Mouse (Mus musculus) skeletal muscle tissue, adult 2 months (tissue): ENCODE data around the gene Ube2v1.
"Not testable (repeated sequence)": the region's sequence is repeated elsewhere in the genome, so short reads cannot be mapped to it uniquely, and the experiment has no call there.

ENCODE experiments used
- DNase-seq: peaks from one replicate; pipeline ENCODE4 v3.0.0-alpha.2; 2012; ENCODE audit warnings: low read depth, low spot score

Ube2v1 gene

DNA sequence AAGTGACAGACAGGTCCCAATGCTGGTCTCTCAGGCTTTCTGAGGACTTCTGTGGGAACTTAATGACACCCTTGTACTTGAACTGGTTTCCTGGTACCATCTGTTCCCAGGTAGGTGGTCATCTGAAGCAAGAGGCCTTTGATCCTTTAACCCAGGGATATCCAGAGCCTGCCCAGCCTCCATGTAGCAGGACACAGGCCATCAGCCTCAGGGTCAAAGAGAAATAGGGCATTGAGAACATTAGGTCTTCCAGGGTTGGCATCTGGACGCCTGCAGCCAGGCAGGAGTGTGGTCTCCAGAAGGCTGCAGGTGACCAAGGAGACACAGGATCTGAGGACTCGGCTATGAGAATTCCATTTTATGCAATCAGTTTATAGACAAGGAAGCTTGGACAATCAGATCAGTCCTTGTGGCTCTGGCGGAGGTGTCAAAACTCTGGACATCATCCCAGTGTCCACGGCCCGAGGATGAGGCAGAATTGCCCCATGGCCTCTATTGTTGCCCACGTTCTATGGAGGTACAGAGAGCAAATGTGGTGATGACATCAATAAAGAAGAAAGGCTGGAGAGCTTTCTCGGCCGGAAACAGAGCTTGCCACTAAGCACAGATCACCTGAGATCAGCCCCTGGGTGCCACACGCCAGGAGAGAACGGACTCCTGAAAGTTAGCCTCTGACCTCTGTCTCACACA, 23.2 kb upstream of the Ube2v1 start:
- no peak for DNase-seq

DNA sequence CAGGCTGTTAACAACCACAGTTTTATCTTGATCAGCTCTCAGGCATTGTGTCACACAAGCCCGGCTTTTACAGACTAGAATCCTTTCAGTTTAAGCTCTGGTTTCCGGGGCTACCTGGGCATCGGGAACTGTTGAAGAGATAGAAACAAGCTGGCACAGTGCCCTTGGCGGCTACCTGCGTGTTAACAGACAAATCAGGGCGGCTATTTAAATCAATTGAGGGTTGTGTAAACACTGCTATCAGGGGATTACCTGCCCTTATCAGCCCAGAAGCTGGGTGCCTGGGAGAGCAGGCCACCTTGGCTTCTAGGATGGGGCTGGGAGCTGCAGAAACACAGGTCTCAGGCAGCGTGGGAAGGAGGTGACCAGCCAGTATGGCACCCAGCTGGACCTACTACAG, 20.8 kb upstream of the Ube2v1 start:
- DNase-seq = no peak

DNA sequence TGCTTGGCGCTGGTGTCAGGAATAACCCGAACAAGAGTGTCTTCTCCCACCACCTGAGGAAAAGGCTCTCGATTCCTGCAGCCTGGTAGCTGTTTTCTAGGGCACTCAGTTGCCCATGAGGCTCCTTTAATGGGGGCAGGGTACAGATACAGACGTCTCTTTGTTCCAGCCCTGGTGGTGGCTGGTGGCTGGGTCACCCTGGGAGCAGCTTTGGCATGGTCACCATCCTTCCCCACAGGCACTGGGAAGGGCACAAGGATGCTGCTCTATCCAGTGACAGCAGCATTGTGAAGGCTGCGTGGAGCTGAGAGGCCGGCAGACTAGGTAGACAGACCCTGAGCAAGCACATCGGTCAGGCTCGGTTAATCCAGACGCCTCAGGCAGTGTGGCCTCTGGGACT, 19.7 kb upstream of the Ube2v1 start:
- no peak for DNase-seq

DNA sequence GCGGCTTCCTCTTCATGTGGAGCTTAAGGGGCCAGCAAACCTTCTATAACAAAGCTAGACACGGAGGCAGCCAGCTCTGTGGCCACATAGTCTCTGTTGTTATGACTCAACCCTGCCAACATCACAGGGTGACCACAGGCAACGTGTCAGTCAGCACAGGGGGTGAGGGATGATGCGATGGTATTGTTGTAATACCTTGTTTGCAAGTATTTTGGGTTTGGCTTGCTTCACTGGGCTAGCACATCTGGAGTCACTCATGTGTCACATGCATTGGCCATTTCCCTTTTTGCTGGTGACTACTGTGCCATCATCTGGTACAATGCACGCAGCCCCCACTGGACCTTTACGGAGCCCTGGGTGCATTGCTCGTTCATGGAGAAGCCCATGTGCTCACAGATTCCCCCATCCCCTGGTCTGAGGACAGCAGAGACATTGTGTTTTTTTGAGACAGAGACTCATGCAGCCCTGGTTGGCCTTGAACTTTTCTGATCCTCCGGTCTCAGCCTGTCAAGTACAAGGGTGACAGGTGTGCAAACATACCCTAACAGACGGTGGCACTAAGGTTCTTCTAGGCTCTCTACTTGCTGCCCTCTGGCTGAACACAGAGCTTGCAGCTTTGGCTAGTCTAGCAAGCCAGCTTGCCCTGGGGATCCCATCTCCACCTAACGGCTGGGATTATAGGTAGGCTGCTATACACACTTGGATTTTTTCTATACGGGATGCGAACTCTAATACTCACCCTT, 17.6 kb upstream of the Ube2v1 start:
- DNase-seq = no peak

DNA sequence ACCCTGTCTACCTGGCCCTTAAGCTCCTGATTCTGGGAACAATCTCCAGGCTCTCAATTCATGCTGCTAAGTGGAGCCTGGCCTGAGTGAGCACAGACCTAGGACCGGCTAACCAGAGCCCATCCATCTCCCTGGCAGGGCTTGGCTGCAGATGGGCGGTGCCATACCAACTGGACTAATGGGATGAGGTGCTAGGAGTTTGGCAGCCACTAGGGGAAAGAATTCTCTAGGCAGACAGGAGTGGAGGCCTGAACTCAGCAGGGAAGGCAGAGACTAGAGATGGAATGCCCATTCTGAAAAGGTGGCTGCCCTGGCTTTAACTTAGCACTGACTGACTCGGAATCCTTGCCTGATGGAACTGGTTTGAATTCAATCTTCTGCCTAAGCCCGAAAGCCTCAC, 14.5 kb upstream of the Ube2v1 start:
- DNase-seq = no peak

DNA sequence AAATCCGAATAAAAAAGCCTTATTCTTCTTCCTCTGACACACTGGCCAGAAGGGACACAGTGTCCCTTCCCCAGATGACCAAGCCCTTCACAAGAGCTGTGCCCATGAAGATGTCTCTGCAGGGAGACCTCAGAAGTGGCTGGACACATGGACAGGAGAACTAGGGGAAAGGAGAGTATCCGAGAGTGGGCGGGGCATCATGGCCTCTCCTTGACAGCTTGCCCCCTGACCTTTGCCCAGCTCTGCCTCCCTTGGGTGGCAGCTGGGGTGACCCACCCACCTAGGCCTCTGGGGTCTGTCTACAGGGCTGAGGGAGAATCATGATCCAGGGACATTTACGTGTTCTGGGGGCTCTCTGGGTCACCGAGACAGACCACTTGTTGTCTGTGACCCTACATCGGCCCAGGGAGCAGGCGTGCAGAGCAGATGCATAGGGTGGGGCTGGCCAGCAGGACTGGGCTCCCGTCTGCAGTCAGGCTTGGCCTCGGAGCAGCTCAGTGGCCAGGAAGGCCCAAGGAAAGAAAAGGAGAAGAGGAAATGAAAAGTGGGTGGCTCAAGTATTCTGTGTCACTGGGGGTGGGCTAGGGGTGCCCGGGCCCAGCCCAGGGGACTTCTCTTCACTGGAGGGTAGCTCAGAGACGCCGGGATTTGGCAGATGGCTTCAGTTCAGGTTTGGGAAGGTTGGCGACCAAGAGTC, 11.6 kb upstream of the Ube2v1 start:
- DNase-seq = not testable (repeated sequence)

DNA sequence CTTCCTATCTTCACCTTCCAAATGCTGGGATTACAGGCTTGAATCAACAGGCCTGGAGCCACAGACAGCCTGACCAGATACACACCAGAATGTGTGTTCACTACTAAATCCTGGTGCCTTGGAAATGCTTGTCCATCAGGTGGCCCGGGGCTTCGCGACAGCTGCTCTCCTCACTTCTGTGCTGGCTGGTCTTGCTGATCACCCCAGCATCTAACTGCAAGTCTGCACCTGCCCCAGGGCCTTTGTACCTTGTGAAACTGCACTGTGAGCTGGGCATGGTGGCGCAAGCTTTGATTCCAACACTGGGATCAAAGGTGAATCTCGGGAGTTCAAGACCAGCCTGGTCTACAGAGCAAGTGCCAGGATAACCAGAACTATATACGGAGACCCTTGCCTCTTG, 10.3 kb upstream of the Ube2v1 start:
- no peak for DNase-seq

DNA sequence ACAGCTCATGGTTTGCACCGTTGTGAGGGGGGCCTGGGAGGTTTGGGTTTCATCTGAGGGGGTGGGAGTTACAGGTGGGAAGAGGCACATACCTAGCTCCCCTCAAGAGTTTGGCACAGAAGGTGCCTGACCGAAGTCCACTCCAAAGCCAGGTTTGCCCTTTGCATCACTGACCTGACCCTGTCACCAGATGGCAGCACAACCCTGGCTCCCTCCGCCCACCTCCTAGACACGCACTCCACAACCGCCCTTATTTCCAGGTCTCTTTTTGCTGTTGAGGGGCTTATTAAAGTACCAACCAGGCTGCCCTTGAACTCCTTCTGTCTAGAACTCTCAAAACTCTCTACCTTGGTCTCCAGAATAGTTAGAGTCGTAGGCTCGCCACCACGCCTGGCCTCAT, 9.4 kb upstream of the Ube2v1 start:
- no peak for DNase-seq

DNA sequence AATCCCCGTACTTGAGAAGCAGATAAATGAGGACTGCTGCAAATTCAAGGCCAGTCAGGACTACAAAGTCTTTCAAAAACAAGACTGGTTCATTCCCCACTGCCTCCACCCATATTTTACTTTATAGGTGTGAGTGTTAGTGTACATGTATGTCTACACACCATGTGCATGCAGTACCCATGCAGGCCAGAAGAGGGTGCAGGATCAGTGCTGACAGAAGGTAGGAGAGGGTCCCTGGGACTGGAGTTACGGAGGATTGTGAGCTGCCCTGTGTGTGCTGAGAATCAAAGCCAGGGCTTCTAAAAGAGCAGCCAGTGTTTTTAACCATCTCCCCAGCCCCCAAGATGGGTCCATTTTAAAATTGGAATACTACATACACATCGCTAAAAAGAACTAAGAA, 8.4 kb upstream of the Ube2v1 start:
- DNase-seq = no peak

DNA sequence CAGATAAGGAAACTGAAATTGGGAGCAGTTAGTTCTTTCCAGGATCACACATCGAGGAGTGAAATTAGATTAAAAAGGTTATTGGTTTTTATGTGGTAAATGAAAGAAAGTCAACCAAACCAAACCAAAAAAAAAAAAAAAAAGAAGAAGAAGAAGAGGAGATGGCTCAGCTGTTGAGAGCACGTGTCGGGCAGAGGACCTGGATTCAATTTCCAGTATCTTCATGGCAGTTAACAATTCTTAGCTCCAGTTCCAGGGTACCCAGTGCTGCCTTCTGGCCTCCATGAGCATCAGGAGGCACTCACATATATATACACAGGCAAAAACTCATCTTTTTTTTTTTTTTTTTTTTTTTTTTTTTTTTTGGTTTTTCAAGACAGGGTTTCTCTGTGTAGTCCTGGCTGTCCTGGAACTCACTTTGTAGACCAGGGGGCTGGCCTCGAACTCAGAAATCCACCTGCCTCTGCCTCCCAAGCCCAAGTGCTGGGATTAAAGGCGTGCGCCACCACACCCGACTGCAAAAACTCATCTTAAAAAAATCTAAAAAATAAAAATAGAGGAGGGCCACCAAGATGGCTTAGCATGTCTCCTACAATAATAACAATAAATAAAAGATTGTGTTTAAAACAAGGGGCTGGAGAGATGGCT, 3.1 kb upstream of the Ube2v1 start:
- no peak for DNase-seq

DNA sequence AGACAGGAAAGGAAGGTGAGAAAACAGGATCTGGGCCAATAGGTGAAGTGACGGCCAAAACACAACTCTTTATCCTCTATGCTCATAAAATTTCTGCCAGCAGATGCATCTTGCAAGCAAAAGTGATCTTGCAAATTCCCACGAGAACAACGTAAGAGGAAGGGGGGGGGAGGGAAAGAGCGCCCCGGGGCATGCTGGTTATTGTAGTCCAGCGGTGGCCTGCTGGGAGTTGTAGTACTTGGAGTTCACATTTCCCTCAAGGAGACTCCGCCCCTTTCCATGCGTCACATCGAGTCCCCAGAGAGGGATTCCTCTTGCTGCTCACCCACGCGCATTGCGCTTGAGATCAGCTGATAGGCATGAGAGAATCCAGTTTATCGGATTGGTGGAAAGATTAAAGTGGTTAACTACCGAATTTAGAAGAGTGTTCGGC, 2.5 kb upstream of the Ube2v1 start:
- DNase-seq = peak; percentile 99

DNA sequence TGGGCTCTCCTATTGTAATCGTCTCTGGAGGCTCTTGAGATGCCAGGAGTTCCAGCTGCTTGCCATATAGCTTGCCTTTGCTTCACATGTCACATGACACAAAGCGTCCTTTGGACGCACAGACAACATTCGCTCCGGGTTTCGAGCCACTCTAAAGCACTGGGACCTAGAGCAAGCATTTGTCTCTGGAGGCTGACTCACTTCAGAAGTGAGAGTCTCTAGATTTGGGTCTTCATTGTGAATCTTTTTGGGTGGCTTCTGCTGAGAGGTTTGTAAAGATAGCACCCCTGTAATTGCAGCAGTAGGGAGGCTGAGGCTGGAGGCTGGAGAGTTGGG, 1.6 kb upstream of the Ube2v1 start:
- no peak for DNase-seq

DNA sequence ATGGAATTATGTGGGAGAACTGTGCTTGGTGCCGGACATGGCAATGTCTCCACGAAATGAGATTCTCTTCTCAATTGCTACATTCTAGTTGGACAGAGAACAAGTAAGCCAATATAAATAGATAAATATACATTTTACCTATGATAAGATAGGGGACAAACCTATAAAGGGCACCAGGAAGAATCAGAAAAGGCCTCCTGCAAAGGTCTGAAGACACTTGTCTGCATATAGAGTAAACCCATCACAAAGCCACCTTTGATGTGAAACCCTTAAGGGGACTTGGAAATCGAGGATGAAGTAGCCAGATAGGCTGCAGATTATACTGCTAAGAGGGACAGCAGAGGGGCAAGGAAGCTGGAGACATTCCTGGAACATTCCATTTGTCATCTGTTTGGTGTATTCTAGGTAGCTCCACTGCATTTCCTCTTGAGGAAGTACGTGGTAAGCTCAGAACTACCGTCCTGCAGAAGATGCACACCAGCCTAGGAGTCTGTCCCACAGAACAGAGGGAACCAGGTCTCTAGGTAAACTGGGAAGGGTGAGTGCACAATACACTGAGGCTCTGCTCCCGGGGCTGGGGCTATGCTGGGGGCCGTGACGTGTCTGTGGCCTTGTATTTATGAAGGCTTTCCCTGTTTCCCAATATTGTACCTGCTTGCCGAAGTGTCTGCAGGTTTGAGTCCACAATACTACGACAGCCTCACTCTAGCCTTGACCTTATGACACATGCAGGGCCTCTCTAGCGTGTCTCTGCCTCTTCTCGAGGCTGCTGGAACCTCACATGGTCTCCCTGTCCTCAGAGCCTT, 1.0 kb upstream of the Ube2v1 start:
- DNase-seq = no peak

DNA sequence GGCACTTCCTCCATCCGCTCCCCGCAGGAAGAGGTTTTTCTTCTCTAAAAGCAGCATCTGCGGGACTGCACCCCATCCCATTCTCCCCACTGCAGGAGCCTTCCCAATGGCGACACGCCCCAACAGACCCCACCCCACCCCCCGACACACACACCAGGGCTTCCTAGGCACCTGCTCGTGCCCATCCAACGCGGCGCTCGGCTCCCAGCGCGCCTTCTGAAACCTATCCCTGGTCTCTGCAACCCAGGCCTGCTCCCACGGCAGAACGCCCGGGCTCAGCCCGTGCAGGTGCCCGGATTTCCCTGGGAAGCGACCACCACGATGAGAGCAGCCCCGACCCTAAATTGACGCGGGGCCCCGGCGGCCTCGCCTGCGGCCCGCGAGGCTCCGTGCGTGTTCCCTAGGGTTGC, 709 bp downstream of the Ube2v1 start:
- DNase-seq = no peak

DNA sequence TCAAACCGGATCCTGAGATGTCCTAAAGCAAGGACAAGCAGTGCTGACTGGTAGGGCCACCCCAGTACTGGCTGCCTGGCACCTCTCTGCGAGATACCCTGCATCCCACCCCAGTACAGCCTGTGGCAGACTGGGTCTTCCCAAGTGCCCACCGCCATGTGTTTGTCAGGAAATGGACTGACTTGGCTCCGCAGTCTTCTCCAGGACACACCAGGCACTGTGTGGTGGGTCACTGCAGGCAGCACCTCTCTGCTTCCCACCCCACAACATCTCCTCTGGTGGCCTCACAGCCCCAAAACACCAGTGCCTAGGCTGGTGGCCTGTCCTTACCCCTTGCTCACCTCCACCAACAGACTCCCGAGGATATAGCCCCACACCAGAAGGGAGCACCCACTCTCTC, 1.5 kb downstream of the Ube2v1 start:
- DNase-seq = no peak

DNA sequence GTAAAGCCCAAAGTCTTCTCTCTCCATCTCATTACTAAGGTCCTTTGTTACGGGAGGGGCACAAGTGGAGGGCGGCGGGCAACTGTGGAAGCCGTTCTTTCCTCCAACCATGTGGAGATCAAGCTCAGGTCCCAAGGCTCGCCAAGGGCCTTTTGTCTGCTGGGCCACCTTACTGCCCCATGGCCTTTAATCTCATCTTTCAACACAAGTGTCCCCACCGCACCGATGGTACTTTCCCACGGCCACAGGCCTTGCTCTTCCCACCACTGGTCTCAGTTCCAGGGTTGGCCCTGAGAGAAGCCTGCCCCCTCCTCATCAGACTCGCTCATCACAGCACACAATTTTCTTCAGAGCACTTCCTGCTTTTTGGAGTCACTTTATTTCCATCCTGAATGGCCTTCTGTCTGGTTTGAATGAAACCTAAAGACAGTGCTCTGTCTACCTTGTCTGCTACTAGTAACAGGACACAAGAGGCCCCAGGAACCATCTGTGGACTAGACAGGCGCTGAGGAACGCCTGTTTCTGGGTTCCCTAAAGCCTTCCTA, 2.2 kb downstream of the Ube2v1 start:
- no peak for DNase-seq

DNA sequence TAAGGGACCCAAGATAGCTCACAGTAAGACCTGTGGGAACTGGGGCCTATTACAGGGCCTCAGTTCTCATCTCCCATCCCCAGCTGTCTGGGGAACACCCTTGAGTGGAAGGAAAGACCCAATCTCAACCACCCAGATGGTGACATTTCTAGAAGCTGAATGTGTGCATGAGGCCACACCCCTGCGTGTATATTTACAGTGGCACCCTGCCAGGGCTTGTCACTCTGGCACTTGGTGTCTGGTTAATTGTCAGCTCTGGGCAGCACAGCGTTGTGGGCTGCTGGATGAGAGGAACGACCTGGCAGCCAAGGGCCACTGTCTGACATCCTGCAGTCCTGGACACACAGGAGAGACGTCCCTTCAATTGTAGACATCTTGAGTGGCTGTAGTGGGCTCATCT, 3.0 kb downstream of the Ube2v1 start:
- DNase-seq = peak; percentile 63

DNA sequence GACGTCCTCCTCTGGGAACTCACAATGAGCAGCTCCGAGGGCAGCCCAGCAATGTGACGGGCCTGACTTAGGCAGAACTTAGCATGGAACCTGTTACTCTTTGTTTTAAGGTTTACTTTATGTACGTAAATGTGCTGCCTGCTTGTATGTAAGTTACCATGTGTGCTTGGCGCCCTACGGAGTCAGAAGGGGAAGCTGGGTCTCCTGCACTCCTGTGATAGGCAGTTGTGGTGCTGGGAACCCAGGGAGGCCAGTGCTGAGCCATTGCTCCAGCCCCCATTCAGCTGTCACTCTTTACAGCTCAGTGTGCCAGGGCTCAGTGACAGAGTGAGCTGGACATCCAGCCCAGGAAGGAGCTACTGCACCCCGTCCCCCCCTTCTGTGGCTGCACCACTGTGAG, 4.9 kb downstream of the Ube2v1 start:
- no peak for DNase-seq

DNA sequence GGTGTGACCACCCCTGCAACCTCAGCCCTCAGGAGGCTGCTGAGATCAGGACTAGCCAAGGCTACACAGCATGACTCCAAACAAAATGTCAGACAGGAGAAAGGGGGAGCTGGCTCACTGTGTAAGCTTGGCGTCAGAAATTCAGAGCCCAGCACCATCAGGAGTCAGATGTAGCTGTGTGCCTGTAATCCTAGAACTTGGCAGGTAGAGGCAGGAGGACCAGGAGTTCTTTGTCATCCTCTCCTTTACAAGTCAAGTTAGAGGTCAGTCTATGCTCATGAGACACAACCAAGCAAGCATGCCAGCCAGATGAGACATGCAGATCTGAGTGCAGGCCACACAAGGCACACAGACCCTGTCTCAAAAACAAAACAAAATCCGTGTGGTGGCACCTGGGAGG, 6.2 kb downstream of the Ube2v1 start:
- peak; percentile 67 for DNase-seq

DNA sequence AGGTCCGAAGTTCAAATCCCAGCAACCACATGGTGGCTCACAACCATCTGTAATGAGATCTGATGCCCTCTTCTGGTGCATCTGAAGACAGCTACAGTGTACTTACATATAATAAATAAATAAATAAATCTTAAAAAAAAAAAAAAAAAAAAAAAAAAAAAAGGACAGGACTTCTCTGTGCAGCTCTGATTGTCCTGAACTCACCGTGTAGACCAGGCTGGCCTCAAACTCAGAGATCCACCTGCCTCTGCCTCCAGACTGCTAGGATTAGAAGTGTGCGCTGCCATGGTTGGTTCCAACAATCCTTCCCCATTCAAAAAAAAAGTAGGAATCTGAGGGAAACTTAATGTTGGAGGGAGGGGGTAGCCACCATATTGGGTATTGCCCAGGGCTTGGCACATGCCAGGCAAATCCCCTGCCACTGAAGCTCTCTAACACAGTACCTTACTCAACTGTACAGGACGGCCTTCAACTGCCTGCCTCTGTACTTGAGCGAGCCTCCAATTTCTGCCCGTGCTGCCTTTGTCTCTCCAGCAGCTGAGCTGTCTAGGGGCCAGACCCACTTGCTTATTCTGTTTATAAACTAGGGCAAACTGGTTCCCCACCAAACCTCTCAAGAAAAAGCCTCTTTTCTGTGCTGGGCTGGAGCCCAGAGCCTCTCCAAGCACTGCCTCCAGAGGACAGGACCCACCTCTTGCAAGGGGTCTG, 7.4 kb downstream of the Ube2v1 start:
- DNase-seq = no peak

DNA sequence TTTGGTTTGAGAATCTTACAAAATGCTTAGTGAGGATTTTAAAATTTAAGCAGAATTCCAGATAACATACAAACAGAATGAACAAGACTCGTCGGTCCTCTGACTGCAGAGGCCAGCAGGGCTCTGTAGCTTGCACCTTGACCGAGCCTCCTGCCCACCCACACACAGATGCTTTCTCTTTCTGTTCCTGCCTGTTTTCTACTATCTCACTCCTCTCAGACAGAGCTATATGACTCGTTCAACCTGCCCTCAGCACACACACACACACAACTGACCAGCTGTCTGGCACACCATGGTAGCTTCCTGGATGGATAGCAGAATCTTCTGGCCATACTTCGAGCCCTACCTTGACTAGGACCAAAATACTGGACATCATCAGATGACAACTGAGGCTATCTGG, 8.9 kb downstream of the Ube2v1 start:
- no peak for DNase-seq
